Mouse (Mus musculus) right cerebral cortex, adult 2 months (tissue): ENCODE results near the gene Car12.

Experiments used
- DNase-seq, 2 experiments: peaks; one replicate each; pipeline ENCODE4 v3.0.0; 2021 to 2022; ENCODE audit warnings: low spot score in 2 of 2

The Car12 gene

GRCm38 (mm10) chr9:66710626-66711025 lies 2.9 kb upstream of the Car12 start:
- no peak for DNase-seq

- DNase-seq = no peak
Observed at GRCm38 (mm10) chr9:66714022-66714515, 583 bp downstream of the Car12 start.

GRCm38 (mm10) chr9:66715361-66715760 lies 1.9 kb downstream of the Car12 start:
- DNase-seq = no peak

- peak; percentile 70 to 71 for DNase-seq
Observed at GRCm38 (mm10) chr9:66716533-66716932, 3.0 kb downstream of the Car12 start.

GRCm38 (mm10) chr9:66720686-66721450 lies 7.4 kb downstream of the Car12 start:
- no peak for DNase-seq

- DNase-seq = no peak
Observed at GRCm38 (mm10) chr9:66722187-66722868, 8.8 kb downstream of the Car12 start.

- no peak for DNase-seq
Observed at GRCm38 (mm10) chr9:66722869-66723272, 9.4 kb downstream of the Car12 start.

- no peak for DNase-seq
Observed at GRCm38 (mm10) chr9:66725591-66725990, 12.1 kb downstream of the Car12 start.

- DNase-seq = no peak
Observed at GRCm38 (mm10) chr9:66727333-66727732, 13.8 kb downstream of the Car12 start.

- no peak for DNase-seq
Observed at GRCm38 (mm10) chr9:66730556-66730955, 17.1 kb downstream of the Car12 start.

GRCm38 (mm10) chr9:66731284-66731683 lies 17.8 kb downstream of the Car12 start:
- no peak for DNase-seq

GRCm38 (mm10) chr9:66732791-66733691 lies 19.6 kb downstream of the Car12 start:
- DNase-seq = peak; percentile 74 to 79

GRCm38 (mm10) chr9:66734568-66734967 lies 21.1 kb downstream of the Car12 start:
- no peak for DNase-seq

GRCm38 (mm10) chr9:66735122-66735521 lies 21.6 kb downstream of the Car12 start:
- DNase-seq = peak in 1 of 2 experiments; percentile 37

- DNase-seq = no peak
Observed at GRCm38 (mm10) chr9:66736016-66736415, 22.5 kb downstream of the Car12 start.

GRCm38 (mm10) chr9:66736551-66736950 lies 23.1 kb downstream of the Car12 start:
- DNase-seq = no peak

- DNase-seq = no peak
Observed at GRCm38 (mm10) chr9:66739516-66739915, 26.0 kb downstream of the Car12 start.

GRCm38 (mm10) chr9:66744531-66744930 lies 31.0 kb downstream of the Car12 start:
- DNase-seq = no peak

- peak in 1 of 2 experiments; percentile 39 for DNase-seq
Observed at GRCm38 (mm10) chr9:66748390-66748789, 34.9 kb downstream of the Car12 start.

- DNase-seq = peak; percentile 55 to 73
Observed at GRCm38 (mm10) chr9:66752849-66753248, 39.4 kb downstream of the Car12 start.

- no peak for DNase-seq
Observed at GRCm38 (mm10) chr9:66760991-66761390, 47.5 kb downstream of the Car12 start.

GRCm38 (mm10) chr9:66768721-66769120 lies 55.2 kb downstream of the Car12 start:
- no peak for DNase-seq
